Mouse (Mus musculus) retina, postnatal 1 day (tissue): ENCODE data around the gene Sema4f.

Source experiments
- DNase-seq: peaks from one replicate; pipeline ENCODE4 v3.0.0-alpha.2; 2012

Gene Sema4f

GRCm38 (mm10) chr6:82939167-82939912, at the start of gene Sema4f:
Gene Sema4f, minus strand, starts transcription at chr6:82939769.
- peak; percentile 86 for DNase-seq

- peak; percentile 10 for DNase-seq
Measured at GRCm38 (mm10) chr6:82987411-82987971, 47.9 kb upstream of the Sema4f start.

GRCm38 (mm10) chr6:82971031-82971430, 31.5 kb upstream of the Sema4f start:
- peak; percentile 76 for DNase-seq

- DNase-seq = no peak
Measured at GRCm38 (mm10) chr6:82969249-82970084, 29.9 kb upstream of the Sema4f start.

- no peak for DNase-seq
Measured at GRCm38 (mm10) chr6:82961664-82962063, 22.1 kb upstream of the Sema4f start.

- DNase-seq = no peak
Measured at GRCm38 (mm10) chr6:82956553-82957251, 17.1 kb upstream of the Sema4f start.

GRCm38 (mm10) chr6:82946651-82947050, 7.1 kb upstream of the Sema4f start, which contains the start of gene M1ap:
Gene M1ap, plus strand, starts transcription at chr6:82946902.
- no peak for DNase-seq

- DNase-seq = peak; percentile 32
Measured at GRCm38 (mm10) chr6:82945750-82946149, 6.2 kb upstream of the Sema4f start.

- no peak for DNase-seq
Measured at GRCm38 (mm10) chr6:82940765-82941164, 1.2 kb upstream of the Sema4f start.

- DNase-seq = no peak
Measured at GRCm38 (mm10) chr6:82934616-82935230, 4.8 kb downstream of the Sema4f start.

- no peak for DNase-seq
Measured at GRCm38 (mm10) chr6:82927617-82928016, 12.0 kb downstream of the Sema4f start.

- DNase-seq = no peak
Measured at GRCm38 (mm10) chr6:82926528-82926927, 13.0 kb downstream of the Sema4f start.

- DNase-seq = no peak
Measured at GRCm38 (mm10) chr6:82926106-82926505, 13.5 kb downstream of the Sema4f start.

- no peak for DNase-seq
Measured at GRCm38 (mm10) chr6:82925005-82925404, 14.6 kb downstream of the Sema4f start.

GRCm38 (mm10) chr6:82921426-82922224, 17.9 kb downstream of the Sema4f start:
- DNase-seq = no peak

- no peak for DNase-seq
Measured at GRCm38 (mm10) chr6:82919520-82919919, 20.0 kb downstream of the Sema4f start.

GRCm38 (mm10) chr6:82918371-82918770, 21.2 kb downstream of the Sema4f start:
- no peak for DNase-seq

- peak; percentile 57 for DNase-seq
Measured at GRCm38 (mm10) chr6:82917778-82918129, 21.8 kb downstream of the Sema4f start.

GRCm38 (mm10) chr6:82917076-82917777, 22.3 kb downstream of the Sema4f start:
- DNase-seq = peak; percentile 29

- no peak for DNase-seq
Measured at GRCm38 (mm10) chr6:82916459-82916858, 23.1 kb downstream of the Sema4f start.

- peak; percentile 53 for DNase-seq
Measured at GRCm38 (mm10) chr6:82915889-82916288, 23.7 kb downstream of the Sema4f start.
